ENCODE assay signal across 8 mouse cellular contexts in the genomic region with DNA sequence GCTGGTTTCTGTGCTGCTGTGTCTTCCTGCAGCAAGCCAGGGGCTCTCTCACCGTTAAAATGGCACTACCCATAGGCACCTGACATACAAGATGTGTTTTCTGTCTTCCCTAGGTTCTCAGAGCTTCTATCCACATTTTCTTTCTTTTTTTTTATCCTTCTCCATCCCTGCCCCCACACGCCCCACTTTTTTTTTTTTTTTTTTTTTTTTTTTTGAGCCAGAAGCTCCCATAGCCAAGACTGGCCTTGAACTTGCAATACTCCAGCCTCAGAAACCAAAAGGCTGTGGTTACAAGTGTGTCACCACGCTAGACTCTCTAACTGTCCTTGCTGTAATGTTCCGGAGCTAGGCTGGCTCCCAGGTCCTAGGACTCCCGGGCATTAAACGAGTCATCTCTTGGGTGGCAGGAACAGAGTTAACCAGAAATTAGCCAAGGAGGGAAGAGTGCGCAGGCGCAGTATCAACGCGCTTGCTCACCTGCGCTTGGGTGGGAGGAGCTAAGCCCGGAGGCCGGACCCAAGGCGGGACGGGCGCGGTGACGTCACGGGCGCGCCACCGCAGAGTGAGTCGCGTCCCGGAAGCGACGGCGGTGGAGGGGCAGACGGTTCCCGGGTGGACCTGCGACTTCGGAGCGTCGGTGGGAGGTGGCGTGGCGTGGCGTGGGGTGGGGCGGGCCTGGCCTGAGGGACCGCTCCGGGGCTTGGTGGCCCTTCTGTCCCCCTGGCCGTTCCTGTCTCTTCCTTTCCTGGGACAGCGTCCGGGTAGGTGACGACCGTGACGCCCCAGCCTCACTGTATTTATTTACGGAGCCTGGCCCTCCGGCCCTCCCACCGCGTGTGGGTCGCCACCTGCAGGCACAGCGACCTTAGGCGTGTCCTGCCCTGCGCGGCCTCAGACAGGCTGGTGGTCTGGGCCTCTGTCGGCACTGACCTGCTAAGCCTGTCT. TPM values are rescaled to one million over a fixed set of nuclear protein-coding genes. Genes with fewer than 3 reads are reported as not detected.
DNase-seq lines count a peak whose midpoint lies in the region; ATAC-seq and TF ChIP-seq lines count a peak whose summit lies in the region.

No protein-coding gene starts in this region.

- no peak for TF ChIP-seq EP300 in ES-Bruce4 (IDR thresholded peaks at IDR 0.05; ENCODE audit: insufficient read depth, low read depth, low read length)

- H3K9ac ChIP-seq in ES-Bruce4 (ENCODE audit: low read depth, poor library complexity, severe bottlenecking), result peak overlapping the region; percentile 67
- peak overlapping the region; percentile 90 for H3K9ac ChIP-seq in forebrain, embryonic 13.5 days
- H3K9ac ChIP-seq in neural tube, embryonic 15.5 days (replicated peaks), result peak overlapping the region; percentile 84

- no peaks in the 10 kb centered on the region for H3K9me3 ChIP-seq in ES-Bruce4 (replicated peaks; ENCODE audit: control insufficient read depth, insufficient read depth, low read length, poor library complexity, severe bottlenecking)
- no peaks in the 10 kb centered on the region for H3K9me3 ChIP-seq in forebrain, embryonic 13.5 days (replicated peaks)
- H3K9me3 ChIP-seq in neural tube, embryonic 15.5 days (replicated peaks), result no peaks in the 10 kb centered on the region

- no peak for TF ChIP-seq POLR2A in ES-Bruce4 (IDR thresholded peaks at IDR 0.05; ENCODE audit: insufficient read depth, low read length)

- H3K4me3 ChIP-seq in ES-Bruce4 (ENCODE audit: low read depth, low read length), result peak overlapping the region; percentile 92
- peak overlapping the region; percentile 92 for H3K4me3 ChIP-seq in forebrain, embryonic 13.5 days
- H3K4me3 ChIP-seq in neural tube, embryonic 15.5 days (replicated peaks), result peak overlapping the region; percentile 91

- no peaks in the 10 kb centered on the region for H3K27me3 ChIP-seq in ES-Bruce4 (ENCODE audit: control insufficient read depth, insufficient read depth, low read length, poor library complexity, severe bottlenecking)
- peaks cover 25% of the 10 kb centered on the region for H3K27me3 ChIP-seq in forebrain, embryonic 13.5 days
- peaks cover 13% of the 10 kb centered on the region for H3K27me3 ChIP-seq in neural tube, embryonic 15.5 days (replicated peaks)

- peak; percentile 93 to 94 for DNase-seq in heart, postnatal 14 days
- peak; percentile 93 for DNase-seq in layer of hippocampus, adult 11-12 months (ENCODE audit: low spot score)
- DNase-seq in lung, adult 18-20 months, result peak; percentile 94 to 96
- DNase-seq in testis, postnatal 14 days (ENCODE audit: low spot score), result peak; percentile 93

- intact Hi-C loops in heart, postnatal 14 days (cut with DNase I), result no loop called here

- no peaks in the 10 kb centered on the region for H3K36me3 ChIP-seq in ES-Bruce4 (ENCODE audit: control insufficient read depth, insufficient read depth, low read length, poor library complexity, severe bottlenecking)
- H3K36me3 ChIP-seq in forebrain, embryonic 13.5 days (ENCODE audit: poor library complexity, severe bottlenecking), result no peaks in the 10 kb centered on the region
- H3K36me3 ChIP-seq in neural tube, embryonic 15.5 days, result no peaks in the 10 kb centered on the region

- H3K4me2 ChIP-seq in forebrain, embryonic 13.5 days, result peak overlapping the region; percentile 93
- peak overlapping the region; percentile 78 for H3K4me2 ChIP-seq in neural tube, embryonic 15.5 days

- peak; percentile 85 for ATAC-seq in cerebellum, adult (ENCODE audit: insufficient number of reproducible peaks, low FRiP score, low TSS enrichment)
- peak; percentile 96 for ATAC-seq in forebrain, embryonic 13.5 days
- peak; percentile 91 for ATAC-seq in neural tube, embryonic 15.5 days (ENCODE audit: low FRiP score)

- H3K27ac ChIP-seq in ES-Bruce4 (ENCODE audit: insufficient read depth, low read length), result no peak overlapping the region
- H3K27ac ChIP-seq in forebrain, embryonic 13.5 days, result no peak overlapping the region
- H3K27ac ChIP-seq in neural tube, embryonic 15.5 days (replicated peaks), result peak overlapping the region; percentile 79

- no peaks in the 10 kb centered on the region for H3K4me1 ChIP-seq in ES-Bruce4 (ENCODE audit: control insufficient read depth, insufficient read depth, low read length)
- peaks cover 17% of the 10 kb centered on the region for H3K4me1 ChIP-seq in forebrain, embryonic 13.5 days
- peaks cover 50% of the 10 kb centered on the region for H3K4me1 ChIP-seq in neural tube, embryonic 15.5 days

- WGBS in forebrain, embryonic 13.5 days, result 2% methylated on average over 56 of the region's 56 CpGs
- WGBS in neural tube, embryonic 15.5 days, result 1% methylated on average over 55 of the region's 56 CpGs

- TF ChIP-seq CTCF in ES-Bruce4 (IDR thresholded peaks at IDR 0.05; ENCODE audit: low read depth, low read length), result no peak

RNA-seq across cellular contexts. Expression of a gene that starts 6.5 kb away (rescaled TPM):
- polyA plus RNA-seq in ES-Bruce4 (2011; ENCODE audit: insufficient read depth, insufficient read length, low read depth, missing spikeins), result 24.4 and 25.0 TPM in 2 replicates
- 43.5 and 45.6 TPM in 2 replicates for polyA plus RNA-seq in forebrain, embryonic 13.5 days (2015; fragmentation: Nextera tagmentation; extraction: Ambion mirVana)
- total RNA-seq in heart, postnatal 14 days (2021), result 10 to 100 TPM; 24.6 to 26.5 TPM
- polyA plus RNA-seq in neural tube, embryonic 15.5 days (2015; fragmentation: Nextera tagmentation; extraction: Ambion mirVana), result 58.0 and 62.6 TPM in 2 replicates

RNA-seq across cellular contexts. Expression of a gene that starts 23.1 kb away (rescaled TPM):
- polyA plus RNA-seq in ES-Bruce4 (2011; ENCODE audit: insufficient read depth, insufficient read length, low read depth, missing spikeins), result 15.0 and 17.7 TPM in 2 replicates
- polyA plus RNA-seq in forebrain, embryonic 13.5 days (2015; fragmentation: Nextera tagmentation; extraction: Ambion mirVana), result 1.7 and 2.0 TPM in 2 replicates
- total RNA-seq in heart, postnatal 14 days (2021), result 10 to 100 TPM; 21.6 to 23.8 TPM
- polyA plus RNA-seq in neural tube, embryonic 15.5 days (2015; fragmentation: Nextera tagmentation; extraction: Ambion mirVana), result 3.6 and 4.0 TPM in 2 replicates

RNA-seq across cellular contexts. Expression of a gene that starts 31.8 kb away (rescaled TPM):
- 0.42 and 0.47 TPM in 2 replicates for polyA plus RNA-seq in ES-Bruce4 (2011; ENCODE audit: insufficient read depth, insufficient read length, low read depth, missing spikeins)
- 0.21 TPM in 1 of 2 replicates, not detected in the other for polyA plus RNA-seq in forebrain, embryonic 13.5 days (2015; fragmentation: Nextera tagmentation; extraction: Ambion mirVana)
- total RNA-seq in heart, postnatal 14 days (2021), result 1 to 10 TPM; 1.2 to 3.3 TPM
- polyA plus RNA-seq in neural tube, embryonic 15.5 days (2015; fragmentation: Nextera tagmentation; extraction: Ambion mirVana), result 6.8 and 6.9 TPM in 2 replicates

RNA-seq across cellular contexts. Expression of a gene that starts 41.4 kb away (rescaled TPM):
- polyA plus RNA-seq in ES-Bruce4 (2011; ENCODE audit: insufficient read depth, insufficient read length, low read depth, missing spikeins), result 44.7 and 49.2 TPM in 2 replicates
- 10.1 and 10.3 TPM in 2 replicates for polyA plus RNA-seq in forebrain, embryonic 13.5 days (2015; fragmentation: Nextera tagmentation; extraction: Ambion mirVana)
- 10 to 100 TPM; 10.8 to 11.7 TPM for total RNA-seq in heart, postnatal 14 days (2021)
- 11.1 and 14.2 TPM in 2 replicates for polyA plus RNA-seq in neural tube, embryonic 15.5 days (2015; fragmentation: Nextera tagmentation; extraction: Ambion mirVana)
